Mouse (Mus musculus) monocyte, adult 5-6 weeks (primary cell): ENCODE measurements around the gene Myh7b. TPM values are rescaled to one million over a fixed set of nuclear protein-coding genes. Genes with fewer than 3 reads are reported as not detected.

ENCODE experiments used
- ATAC-seq: fragments of 153-309, 156-312 bp; replicated peaks from 2 replicates; pipeline ENCODE4 v1.8.0; 2017; ENCODE audit warnings: mild to moderate bottlenecking; ENCODE audit not compliant: low TSS enrichment, insufficient number of reproducible peaks, severe bottlenecking, poor library complexity, low FRiP score
- total RNA-seq: library from RNA; stranded (forward); fragments of 200-1000, 200-491, 200-594 nt; gene quantifications from 3 replicates; pipeline ENCODE4 v1.2.3, GENCODE M21; 2017

Gene Myh7b
- total RNA-seq, 1 experiment from 2014 or later = not detected

DNA sequence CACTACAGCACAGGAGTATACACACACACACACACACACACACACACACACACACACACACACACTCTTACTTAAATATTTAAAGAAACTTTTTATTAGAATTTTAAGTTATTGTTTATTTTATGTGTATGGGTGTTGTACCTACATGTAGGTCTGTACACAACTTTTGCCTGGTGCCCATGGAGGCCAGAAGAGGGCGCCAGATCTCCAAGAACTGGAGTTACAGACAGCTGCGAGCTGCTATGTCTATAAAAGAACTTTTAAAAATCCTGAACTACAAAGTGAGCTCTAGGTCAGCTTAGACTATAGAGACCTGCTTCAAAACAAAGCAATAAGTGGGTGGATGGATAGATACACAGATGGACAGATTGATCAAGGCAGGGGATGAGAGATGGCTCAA lies 62.5 kb downstream of the Myh7b start:
- 0 out of 2 replicates have a peak, but pooled peaks have one; percentile 68 for ATAC-seq

DNA sequence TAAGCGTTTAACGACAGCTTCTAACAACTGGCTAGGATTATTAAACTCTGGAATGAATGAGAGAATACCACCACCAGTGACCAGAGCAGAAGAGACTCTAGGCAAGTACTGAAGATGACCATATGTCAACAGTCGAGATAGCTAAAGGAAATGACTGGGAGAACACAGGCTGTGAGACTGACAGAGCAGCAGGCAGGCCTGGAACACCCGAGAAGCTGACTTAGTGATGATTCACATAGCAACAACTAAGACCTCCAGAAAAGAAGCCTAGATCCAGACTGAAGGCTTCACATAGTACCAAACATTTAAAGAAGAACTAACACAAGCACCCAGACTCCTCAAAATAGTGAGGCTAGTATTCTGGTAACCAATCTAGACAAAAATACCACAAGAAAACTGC lies 64.1 kb downstream of the Myh7b start:
- ATAC-seq = no peak

GRCm38 (mm10) chr2:155679586-155680110 lies 68.6 kb downstream of the Myh7b start:
- no peak for ATAC-seq

- no peak for ATAC-seq
Observed at GRCm38 (mm10) chr2:155680591-155680990, 69.6 kb downstream of the Myh7b start.

- no peak for ATAC-seq
Observed at GRCm38 (mm10) chr2:155681194-155681593, 70.2 kb downstream of the Myh7b start.

GRCm38 (mm10) chr2:155681874-155682273 lies 70.9 kb downstream of the Myh7b start:
- ATAC-seq = peak; percentile 50; the same call in 1 of the 2 replicates

GRCm38 (mm10) chr2:155683137-155683536 lies 72.1 kb downstream of the Myh7b start:
- no peak for ATAC-seq

- ATAC-seq = no peak
Observed at GRCm38 (mm10) chr2:155683821-155684220, 72.8 kb downstream of the Myh7b start.

Other genes with a start within 250 kb of the Myh7b start
- gene Trp53inp2, start 230.2 kb upstream of the Myh7b start, total RNA-seq = 17.6 to 83.5 TPM (median 20.0 TPM) in 3 replicates
- 10.9 to 39.1 TPM (median 15.5 TPM) in 3 replicates for gene Ncoa6, start 137.3 kb upstream of the Myh7b start, total RNA-seq
- 29.5 to 53.8 TPM (median 36.7 TPM) in 3 replicates for gene Acss2, start 93.3 kb upstream of the Myh7b start, total RNA-seq
- 0.64 to 1.5 TPM (median 1.1 TPM) in 3 replicates for gene Ggt7, start 93.0 kb upstream of the Myh7b start, total RNA-seq
- gene Gss, start 18.4 kb upstream of the Myh7b start, total RNA-seq = 30.1 to 47.6 TPM (median 35.5 TPM) in 3 replicates
- 98.1 to 149 TPM (median 116 TPM) in 3 replicates for gene Trpc4ap, start 81.2 kb downstream of the Myh7b start, total RNA-seq
- 28.7 to 43.2 TPM (median 37.4 TPM) in 3 replicates for gene Edem2, start 118.3 kb downstream of the Myh7b start, total RNA-seq
- not detected in 3 replicates for gene Gm17581, start 124.7 kb downstream of the Myh7b start, total RNA-seq
- gene Procr, start 139.9 kb downstream of the Myh7b start, total RNA-seq = not detected in 3 replicates
- gene Mmp24, start 164.1 kb downstream of the Myh7b start, total RNA-seq = 0.10 TPM in 1 of 3 replicates, not detected in the others
- 8.5 to 10.6 TPM (median 9.7 TPM) in 3 replicates for gene BC029722, start 208.2 kb downstream of the Myh7b start, total RNA-seq
- gene Eif6, start 215.7 kb downstream of the Myh7b start, total RNA-seq = 38.9 to 84.9 TPM (median 83.4 TPM) in 3 replicates
- gene Fam83c, start 223.6 kb downstream of the Myh7b start, total RNA-seq = not detected in 3 replicates